Mouse (Mus musculus) limb, embryonic 11.5 days (tissue): ENCODE results near the gene Bmper. TPM values are rescaled to one million over a fixed set of nuclear protein-coding genes. Genes with fewer than 3 reads are reported as not detected.
A peak's percentile ranks its signal among the peaks of the same experiment; 100 is the strongest.

Experiments
- ATAC-seq: fragments of 200-750 bp; cut with Nextera tagmentation; 2 replicates; pipeline ENCODE4 v1.8.0; 2017; ENCODE audit warnings: low read depth; ENCODE audit not compliant: insufficient number of reproducible peaks, low FRiP score, low TSS enrichment
- DNase-seq: peaks from one replicate; pipeline ENCODE4 v3.0.0-alpha.2; 2015; ENCODE audit warnings: low spot score
- H3K27ac ChIP-seq: fragments of 300-500 bp; sonication (generic); replicated peaks from 2 replicates; pipeline ENCODE4 v1.5.1; 2014; ENCODE audit warnings: low read depth, mild to moderate bottlenecking, low read length
- H3K27me3 ChIP-seq: fragments of 300-500 bp; sonication (generic); 2 replicates; pipeline ENCODE4 v1.6.1; 2014; ENCODE audit warnings: mild to moderate bottlenecking, low read length, mixed read lengths; ENCODE audit not compliant: control insufficient read depth, insufficient read depth
- H3K36me3 ChIP-seq: fragments of 300-500 bp; sonication (generic); 2 replicates; pipeline ENCODE4 v1.6.1; 2014; ENCODE audit warnings: mild to moderate bottlenecking, low read length, moderate library complexity, mixed read lengths; ENCODE audit not compliant: control insufficient read depth, insufficient read depth
- H3K4me1 ChIP-seq: fragments of 300-500 bp; sonication (generic); 2 replicates; pipeline ENCODE4 v1.6.1; 2014; ENCODE audit warnings: low read length, mixed read lengths; ENCODE audit not compliant: control insufficient read depth, insufficient read depth
- H3K4me2 ChIP-seq: fragments of 300-500 bp; sonication (generic); 2 replicates; pipeline ENCODE4 v1.6.1; 2014; ENCODE audit warnings: low read depth, mild to moderate bottlenecking, moderate library complexity; ENCODE audit not compliant: severe bottlenecking
- H3K4me3 ChIP-seq: fragments of 300-500 bp; sonication (generic); 2 replicates; pipeline ENCODE4 v1.5.1; 2014; ENCODE audit warnings: low read depth, low read length
- H3K9ac ChIP-seq: fragments of 300-500 bp; sonication (generic); 2 replicates; pipeline ENCODE4 v1.6.1; 2014; ENCODE audit warnings: mild to moderate bottlenecking, low read length
- H3K9me3 ChIP-seq: fragments of 300-500 bp; sonication (generic); 2 replicates; pipeline ENCODE4 v1.6.1; 2016; ENCODE audit warnings: low read length; ENCODE audit not compliant: control insufficient read depth
- WGBS: fragments of 180-500 bp; shearing (Covaris S2); extraction: QIAGEN DNeasy Blood & Tissue Kit; methylation state at CpG from one replicate; pipeline ENCODE4 v1.1.7; 2014; 5-methylcytosine and 5-hydroxymethylcytosine counted together
- polyA plus RNA-seq: library from polyadenylated mRNA; unstranded; fragments of >200 nt; fragmentation: Nextera tagmentation; extraction: Ambion mirVana; gene quantifications from 2 replicates; pipeline ENCODE4 v1.2.1, GENCODE M21; 2014

Gene Bmper
- polyA plus RNA-seq, 1 experiment from 2014 or later = 4.9 TPM

DNA sequence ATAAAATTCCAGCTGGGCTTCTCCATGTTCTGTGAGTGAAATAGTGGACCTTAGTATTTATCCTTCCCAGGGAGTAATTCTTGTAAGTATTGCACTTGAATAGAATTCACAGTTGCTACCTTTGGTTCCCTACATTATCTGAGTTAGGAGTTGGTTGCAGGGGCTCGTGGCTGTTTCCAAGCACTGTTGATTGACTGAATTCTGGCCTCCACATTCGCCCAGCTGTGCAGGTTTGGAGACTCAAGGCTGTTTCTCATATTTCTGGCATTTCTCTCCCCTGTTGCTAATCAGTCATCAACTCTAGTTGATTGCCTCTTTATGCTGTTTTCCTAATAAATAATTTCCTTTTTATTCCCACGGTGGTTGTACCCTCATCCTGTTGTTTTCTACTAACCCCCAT, 167.2 kb downstream of the Bmper start:
- WGBS = 72% methylated on average over 3 of the region's 3 CpGs
- no peak overlapping the region for H3K4me3 ChIP-seq
- no peaks in the 10 kb centered on the region for H3K9me3 ChIP-seq
- no peaks in the 10 kb centered on the region for H3K27me3 ChIP-seq
- peaks cover 3% of the 10 kb centered on the region; the same call in 1 of the 2 replicates for H3K4me1 ChIP-seq
- no peak overlapping the region for H3K9ac ChIP-seq
- DNase-seq (peak; percentile 10), ATAC-seq (no peak)
- no peak overlapping the region for H3K4me2 ChIP-seq
- no peaks in the 10 kb centered on the region for H3K36me3 ChIP-seq
- H3K27ac ChIP-seq = no peak overlapping the region

- no peaks in the 10 kb centered on the region for H3K27me3 ChIP-seq
- H3K4me2 ChIP-seq = no peak overlapping the region
- DNase-seq (peak; percentile 24), ATAC-seq (no peak)
- 58% methylated on average over 6 of the region's 6 CpGs for WGBS
- H3K4me3 ChIP-seq = no peak overlapping the region
- no peak overlapping the region for H3K27ac ChIP-seq
- no peaks in the 10 kb centered on the region for H3K36me3 ChIP-seq
- no peaks in the 10 kb centered on the region for H3K9me3 ChIP-seq
- H3K9ac ChIP-seq = no peak overlapping the region
- H3K4me1 ChIP-seq = no peaks in the 10 kb centered on the region
Observed at GRCm38 (mm10) chr9:23394652-23395317, 171.9 kb downstream of the Bmper start.

GRCm38 (mm10) chr9:23396186-23396585, 173.3 kb downstream of the Bmper start:
- Histone ChIP-seq H3K36me3 (no peaks in the 10 kb centered on the region), H3K4me1 (no peaks in the 10 kb centered on the region), H3K27ac (no peak overlapping the region), H3K9me3 (no peaks in the 10 kb centered on the region), H3K4me3 (no peak overlapping the region), H3K27me3 (no peaks in the 10 kb centered on the region), H3K4me2 (no peak overlapping the region), H3K9ac (no peak overlapping the region)
- DNase-seq (no peak), ATAC-seq (no peak)
- 85% methylated on average over 7 of the region's 7 CpGs for WGBS

DNA sequence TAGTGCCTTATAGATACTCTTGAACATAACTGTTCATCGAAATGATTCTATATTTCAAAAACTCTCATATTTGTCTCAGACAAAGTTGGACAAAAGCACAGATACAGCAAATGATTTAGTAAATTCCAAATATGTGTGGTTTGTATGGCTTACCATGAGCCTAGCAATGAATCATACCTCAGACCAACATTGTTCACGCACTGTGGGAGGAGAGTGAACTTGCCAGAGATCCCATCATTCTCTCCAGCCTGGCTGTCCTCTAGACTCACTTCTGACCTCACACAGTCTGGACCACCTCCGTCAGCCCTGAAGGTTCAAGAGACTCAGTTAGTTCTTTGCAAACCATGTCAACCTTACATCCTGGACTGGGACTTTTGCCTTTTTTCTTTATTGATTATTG, 175.0 kb downstream of the Bmper start:
- H3K9me3 ChIP-seq = no peaks in the 10 kb centered on the region
- no peaks in the 10 kb centered on the region for H3K4me1 ChIP-seq
- no peak overlapping the region for H3K9ac ChIP-seq
- peak; percentile 8 for DNase-seq
- no peak overlapping the region for H3K27ac ChIP-seq
- no peak for ATAC-seq
- H3K4me2 ChIP-seq = no peak overlapping the region
- H3K27me3 ChIP-seq = no peaks in the 10 kb centered on the region
- H3K4me3 ChIP-seq = no peak overlapping the region
- 92% methylated on average over 3 of the region's 3 CpGs for WGBS
- H3K36me3 ChIP-seq = no peaks in the 10 kb centered on the region

- Histone ChIP-seq H3K27ac (no peak overlapping the region), H3K4me1 (no peaks in the 10 kb centered on the region), H3K27me3 (no peaks in the 10 kb centered on the region), H3K4me3 (no peak overlapping the region), H3K9me3 (no peaks in the 10 kb centered on the region), H3K4me2 (no peak overlapping the region), H3K9ac (no peak overlapping the region), H3K36me3 (no peaks in the 10 kb centered on the region)
- DNase-seq (no peak), ATAC-seq (no peak)
- 57% methylated on average over 6 of the region's 6 CpGs for whole genome bisulfite sequencing
Observed at GRCm38 (mm10) chr9:23399638-23400284, 176.9 kb downstream of the Bmper start.

DNA sequence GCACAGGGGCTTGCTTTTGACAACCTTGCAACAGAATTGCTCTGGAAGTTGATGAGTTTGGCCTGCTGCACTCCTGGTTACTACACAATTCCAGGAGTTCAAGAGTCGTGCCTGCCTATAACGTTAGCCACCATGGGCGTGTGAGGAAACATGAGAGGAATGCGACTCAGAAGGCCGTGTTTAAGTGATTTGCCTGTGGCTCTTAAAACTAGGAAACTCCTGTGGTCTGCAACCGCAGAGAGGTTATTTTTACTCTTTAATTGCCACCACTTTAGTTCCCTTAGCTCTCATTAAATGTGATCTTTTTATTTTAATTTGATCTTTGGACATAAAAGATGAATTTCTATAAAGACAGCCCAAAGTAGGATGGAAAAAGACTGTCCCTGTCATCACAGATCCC, 184.5 kb downstream of the Bmper start:
- no peaks in the 10 kb centered on the region for H3K9me3 ChIP-seq
- no peak overlapping the region for H3K9ac ChIP-seq
- DNase-seq = peak; percentile 28
- no peaks in the 10 kb centered on the region for H3K36me3 ChIP-seq
- no peak overlapping the region for H3K4me3 ChIP-seq
- WGBS = 45% methylated on average over 6 of the region's 6 CpGs
- no peaks in the 10 kb centered on the region for H3K4me1 ChIP-seq
- ATAC-seq = no peak
- no peaks in the 10 kb centered on the region for H3K27me3 ChIP-seq
- H3K27ac ChIP-seq = no peak overlapping the region
- no peak overlapping the region for H3K4me2 ChIP-seq

DNA sequence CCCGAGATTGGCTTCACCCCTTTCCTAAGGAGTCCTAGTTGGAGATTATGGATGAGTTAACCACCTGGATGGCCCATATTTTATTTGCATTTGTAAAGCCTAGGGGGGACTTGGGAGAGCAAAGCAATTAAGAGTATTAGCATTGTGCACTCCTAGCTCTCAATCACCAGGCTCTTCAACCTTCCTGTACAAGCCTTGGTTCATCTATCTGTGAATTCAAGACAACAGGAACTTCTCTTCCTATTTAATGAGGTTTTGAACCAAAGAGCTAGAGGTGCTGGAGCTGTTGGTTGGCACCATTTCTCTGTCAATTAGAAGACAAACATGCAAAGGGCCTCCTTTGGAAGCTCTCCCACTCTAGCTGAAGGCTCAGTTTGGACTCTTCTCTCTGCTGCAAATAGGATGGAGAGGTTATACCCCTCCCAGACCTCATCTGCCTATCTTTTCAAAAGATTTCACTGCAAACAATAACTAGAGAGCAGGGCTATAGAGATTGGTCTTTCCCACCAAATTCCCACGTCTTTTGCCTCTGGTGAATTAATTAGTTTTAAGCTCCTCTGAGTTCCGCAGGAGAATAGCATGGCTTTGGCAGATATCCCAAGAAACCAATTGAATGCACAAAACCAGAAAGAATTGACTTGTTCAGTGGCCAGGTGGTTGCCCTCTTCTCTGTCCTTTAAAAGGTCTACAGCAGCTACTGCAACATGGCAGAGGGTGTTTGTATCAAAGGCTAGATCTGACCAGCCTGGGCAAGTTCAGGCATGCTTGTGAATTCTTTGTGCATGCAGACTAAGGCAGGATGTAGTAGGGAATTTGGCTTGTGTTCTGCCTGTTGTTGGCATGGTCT, 185.3 kb downstream of the Bmper start:
- ATAC-seq = no peak
- no peaks in the 10 kb centered on the region for H3K9me3 ChIP-seq
- 84% methylated on average over 3 of the region's 3 CpGs for WGBS

DNA sequence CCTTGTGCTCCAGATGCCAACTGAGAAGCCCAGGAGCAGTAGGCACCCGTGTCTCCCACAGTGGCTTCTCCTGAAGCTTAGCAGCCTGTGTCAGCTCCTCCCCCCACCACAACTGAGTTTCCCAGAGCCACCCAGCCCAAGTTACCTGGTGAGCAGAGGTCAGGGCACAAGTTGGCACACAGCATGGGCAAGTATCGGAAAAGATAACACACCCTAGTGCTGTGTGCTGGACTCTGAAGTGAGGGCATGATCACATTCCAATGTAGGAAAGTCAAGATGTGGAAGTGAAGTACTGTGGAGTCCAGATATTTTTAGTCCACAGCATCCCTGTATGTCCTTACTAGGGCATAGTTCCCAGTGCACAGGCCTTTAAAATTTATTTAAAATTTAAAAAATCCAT, 187.7 kb downstream of the Bmper start:
- Histone ChIP-seq H3K4me1 (no peaks in the 10 kb centered on the region), H3K27ac (no peak overlapping the region), H3K27me3 (no peaks in the 10 kb centered on the region), H3K4me2 (no peak overlapping the region), H3K9ac (no peak overlapping the region), H3K9me3 (no peaks in the 10 kb centered on the region), H3K36me3 (no peaks in the 10 kb centered on the region), H3K4me3 (no peak overlapping the region)
- ATAC-seq = no peak
- WGBS = 84% methylated on average over 2 of the region's 2 CpGs
- DNase-seq = peak; percentile 7

More for the DNA sequence above, 185.3 kb downstream of the Bmper start:
- Histone ChIP-seq H3K27ac (no peak overlapping the region), H3K9ac (no peak overlapping the region), H3K4me2 (no peak overlapping the region), H3K4me1 (no peaks in the 10 kb centered on the region), H3K36me3 (no peaks in the 10 kb centered on the region), H3K27me3 (no peaks in the 10 kb centered on the region), H3K4me3 (no peak overlapping the region)
- DNase-seq = peak; percentile 2
